Mouse (Mus musculus) lung, postnatal 0 days (tissue): ENCODE results near the gene Rfc5. TPM values are rescaled to one million over a fixed set of nuclear protein-coding genes. Genes with fewer than 3 reads are reported as not detected.
"Not testable (repeated sequence)": the region's sequence is repeated elsewhere in the genome, so short reads cannot be mapped to it uniquely, and the experiment has no call there.

Experiments
- ATAC-seq: fragments of 200-750 bp; cut with Nextera tagmentation; 2 replicates; pipeline ENCODE4 v1.8.0; 2017; ENCODE audit warnings: moderate library complexity
- DNase-seq: peaks from one replicate; pipeline ENCODE4 v3.0.0-alpha.2; 2016; ENCODE audit warnings: low spot score
- H3K27ac ChIP-seq: fragments of 300-500 bp; sonication (generic); 2 replicates; pipeline ENCODE4 v1.5.1; 2014; ENCODE audit warnings: antibody characterized with exemption, mild to moderate bottlenecking, low read length, mixed read lengths
- H3K27me3 ChIP-seq: fragments of 300-500 bp; sonication (generic); replicated peaks from 2 replicates; pipeline ENCODE4 v1.6.1; 2014; ENCODE audit warnings: low read length, mixed read lengths; ENCODE audit not compliant: insufficient read depth
- H3K36me3 ChIP-seq: fragments of 300-500 bp; sonication (generic); 2 replicates; pipeline ENCODE4 v1.6.1; 2014; ENCODE audit warnings: low read length, mixed read lengths; ENCODE audit not compliant: insufficient read depth
- H3K4me1 ChIP-seq: fragments of 300-500 bp; sonication (generic); 2 replicates; pipeline ENCODE4 v1.6.1; 2014; ENCODE audit warnings: antibody characterized with exemption, low read depth, low read length, mixed read lengths; ENCODE audit not compliant: insufficient read depth
- H3K4me2 ChIP-seq: fragments of 300-500 bp; sonication (generic); replicated peaks from 2 replicates; pipeline ENCODE4 v1.6.1; 2014; ENCODE audit warnings: low read depth, mild to moderate bottlenecking, low read length, moderate library complexity, mixed read lengths
- H3K4me3 ChIP-seq: fragments of 300-500 bp; sonication (generic); 2 replicates; pipeline ENCODE4 v1.5.1; 2014; ENCODE audit warnings: low read depth, low read length
- H3K9ac ChIP-seq: fragments of 300-500 bp; sonication (generic); replicated peaks from 2 replicates; pipeline ENCODE4 v1.6.1; 2014; ENCODE audit warnings: low read depth, mild to moderate bottlenecking
- H3K9me3 ChIP-seq: fragments of 300-500 bp; sonication (generic); 2 replicates; pipeline ENCODE4 v1.6.1; 2016; ENCODE audit warnings: low read length, mixed read lengths
- CTCF ChIP-seq: IDR thresholded peaks from 2 replicates; pipeline ENCODE4 v1.5.1; 2016; ENCODE audit warnings: antibody characterized with exemption, mild to moderate bottlenecking
- EP300 ChIP-seq: IDR thresholded peaks from 2 replicates; pipeline ENCODE4 v1.6.1; 2016; ENCODE audit warnings: antibody characterized with exemption, mild to moderate bottlenecking, control low read depth
- WGBS: fragments of 180-500 bp; shearing (Covaris S2); extraction: QIAGEN DNeasy Blood & Tissue Kit; methylation state at CpG from one replicate; pipeline ENCODE4 v1.1.7; 2014; 5-methylcytosine and 5-hydroxymethylcytosine counted together
- polyA plus RNA-seq: library from polyadenylated mRNA; unstranded; fragments of >200 nt; fragmentation: Nextera tagmentation; extraction: Ambion mirVana; gene quantifications from 2 replicates; pipeline ENCODE4 v1.2.1, GENCODE M21; 2015

Rfc5 gene
- polyA plus RNA-seq, 1 experiment from 2014 or later = 18.2 TPM

DNA sequence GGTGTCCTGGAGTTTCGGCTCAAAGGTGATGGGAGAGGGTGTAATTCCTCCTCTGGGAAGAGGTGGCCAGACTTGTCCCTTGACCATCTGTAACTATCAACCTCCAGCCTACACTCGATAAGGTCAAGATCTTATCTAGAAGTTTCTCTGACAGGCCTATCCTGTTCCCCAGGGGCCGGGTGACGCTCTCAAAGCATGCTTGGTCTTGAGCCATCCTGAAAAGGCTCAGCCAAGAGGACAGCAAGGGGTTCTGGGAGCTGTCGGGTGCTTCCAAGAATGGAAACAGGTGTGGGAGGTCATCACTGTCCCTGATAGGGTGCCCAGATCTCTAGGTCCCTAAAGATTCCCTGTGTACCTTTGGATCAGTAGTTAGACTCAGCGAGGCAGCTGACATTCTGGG, 20.5 kb upstream of the Rfc5 start:
- Histone ChIP-seq H3K4me1 (no peaks in the 10 kb centered on the region), H3K36me3 (no peaks in the 10 kb centered on the region), H3K4me3 (no peak overlapping the region), H3K9ac (no peak overlapping the region), H3K4me2 (no peak overlapping the region), H3K9me3 (no peaks in the 10 kb centered on the region), H3K27me3 (peaks cover 13% of the 10 kb centered on the region), H3K27ac (no peak overlapping the region)
- DNase-seq (no peak), ATAC-seq (no peak)
- 51% methylated on average over 6 of the region's 6 CpGs for WGBS
- TF ChIP-seq EP300 = no peak
- TF ChIP-seq CTCF = no peak

GRCm38 (mm10) chr5:117408216-117408615, 19.4 kb upstream of the Rfc5 start:
- TF ChIP-seq CTCF (peak; percentile 67), EP300 (no peak)
- ATAC-seq (no peak), DNase-seq (no peak)
- no peaks in the 10 kb centered on the region for H3K4me1 ChIP-seq
- 63% methylated on average over 4 of the region's 4 CpGs for WGBS
- H3K9me3 ChIP-seq = no peaks in the 10 kb centered on the region
- H3K27ac ChIP-seq = no peak overlapping the region
- H3K4me2 ChIP-seq = no peak overlapping the region
- no peak overlapping the region for H3K9ac ChIP-seq
- H3K4me3 ChIP-seq = no peak overlapping the region
- H3K27me3 ChIP-seq = peaks cover 2% of the 10 kb centered on the region; the same call in 1 of the 2 replicates
- H3K36me3 ChIP-seq = no peaks in the 10 kb centered on the region

- not testable (repeated sequence) for H3K4me2 ChIP-seq, H3K27ac ChIP-seq, H3K36me3 ChIP-seq, ATAC-seq, H3K9me3 ChIP-seq, H3K27me3 ChIP-seq, H3K4me1 ChIP-seq, H3K4me3 ChIP-seq, H3K9ac ChIP-seq, DNase-seq
- WGBS = 76% methylated on average over 2 of the region's 2 CpGs
Observed at GRCm38 (mm10) chr5:117404671-117405070, 15.8 kb upstream of the Rfc5 start.

GRCm38 (mm10) chr5:117403609-117404008, 14.8 kb upstream of the Rfc5 start:
- Histone ChIP-seq H3K4me1 (no peaks in the 10 kb centered on the region), H3K9ac (no peak overlapping the region), H3K36me3 (no peaks in the 10 kb centered on the region), H3K4me2 (no peak overlapping the region), H3K27ac (no peak overlapping the region), H3K27me3 (no peaks in the 10 kb centered on the region), H3K9me3 (no peaks in the 10 kb centered on the region), H3K4me3 (no peak overlapping the region)
- whole genome bisulfite sequencing = 71% methylated on average over 8 of the region's 8 CpGs
- ATAC-seq (no peak), DNase-seq (no peak)
- TF ChIP-seq CTCF (no peak), EP300 (no peak)

DNA sequence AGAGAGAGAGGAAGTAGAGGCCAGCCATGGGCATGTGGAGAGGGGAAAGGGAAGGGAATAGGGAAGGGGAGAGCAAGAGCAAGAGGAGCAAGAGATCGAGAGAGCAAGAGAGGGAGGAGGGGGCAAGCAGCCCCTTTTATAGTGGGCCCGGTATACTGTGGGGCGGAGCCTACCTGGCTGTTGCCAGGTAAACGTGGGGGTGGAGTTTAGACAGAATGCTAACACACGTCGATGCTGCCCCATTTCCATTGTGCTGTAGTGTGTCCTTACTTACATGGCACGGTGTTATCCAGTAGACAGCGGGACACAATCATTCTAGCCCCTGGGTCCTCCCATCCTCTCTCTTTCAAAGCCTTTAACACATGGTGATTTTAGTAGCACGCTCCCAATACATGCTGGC, 10.4 kb upstream of the Rfc5 start:
- Histone ChIP-seq H3K4me2 (no peak overlapping the region), H3K9ac (no peak overlapping the region), H3K4me1 (no peaks in the 10 kb centered on the region), H3K27me3 (no peaks in the 10 kb centered on the region), H3K27ac (no peak overlapping the region), H3K36me3 (no peaks in the 10 kb centered on the region), H3K9me3 (no peaks in the 10 kb centered on the region), H3K4me3 (no peak overlapping the region)
- DNase-seq (no peak), ATAC-seq (no peak)
- no peak for TF ChIP-seq CTCF
- TF ChIP-seq EP300 = no peak
- 71% methylated on average over 9 of the region's 9 CpGs for WGBS

DNA sequence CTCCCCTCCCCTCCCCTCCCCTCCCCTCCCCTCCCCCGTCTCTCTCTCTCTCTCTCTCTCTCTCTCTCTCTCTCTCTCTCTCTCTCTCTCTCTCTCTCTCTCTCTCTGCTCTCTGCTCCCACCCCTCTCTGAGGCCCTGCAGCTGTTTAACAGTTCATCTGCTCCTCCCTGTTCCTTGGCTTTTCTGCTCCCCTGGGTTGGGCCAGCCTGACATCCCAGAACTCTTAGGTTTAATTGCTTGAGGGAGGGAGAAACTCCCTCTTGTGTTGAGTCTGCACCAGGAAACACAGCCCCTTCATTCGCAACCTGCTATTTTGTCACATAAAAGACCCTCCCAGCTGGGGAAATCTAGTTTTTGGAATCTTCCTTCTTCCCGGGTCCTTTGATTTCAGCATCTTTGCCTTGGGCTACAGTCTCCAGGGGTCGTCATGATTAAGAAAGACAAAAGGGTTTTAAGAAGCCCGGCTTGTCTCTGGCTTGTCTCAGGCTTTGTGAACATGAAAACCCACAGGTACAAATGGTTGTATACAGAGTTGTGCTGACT, 9.2 kb upstream of the Rfc5 start:
- no peaks in the 10 kb centered on the region for H3K4me1 ChIP-seq
- H3K9ac ChIP-seq = no peak overlapping the region
- no peaks in the 10 kb centered on the region for H3K27me3 ChIP-seq
- 51% methylated on average over 4 of the region's 5 CpGs for WGBS
- DNase-seq (no peak), ATAC-seq (no peak)
- no peak for TF ChIP-seq CTCF
- H3K4me2 ChIP-seq = no peak overlapping the region
- no peaks in the 10 kb centered on the region for H3K9me3 ChIP-seq
- no peaks in the 10 kb centered on the region for H3K36me3 ChIP-seq
- H3K4me3 ChIP-seq = no peak overlapping the region
- no peak overlapping the region for H3K27ac ChIP-seq

DNA sequence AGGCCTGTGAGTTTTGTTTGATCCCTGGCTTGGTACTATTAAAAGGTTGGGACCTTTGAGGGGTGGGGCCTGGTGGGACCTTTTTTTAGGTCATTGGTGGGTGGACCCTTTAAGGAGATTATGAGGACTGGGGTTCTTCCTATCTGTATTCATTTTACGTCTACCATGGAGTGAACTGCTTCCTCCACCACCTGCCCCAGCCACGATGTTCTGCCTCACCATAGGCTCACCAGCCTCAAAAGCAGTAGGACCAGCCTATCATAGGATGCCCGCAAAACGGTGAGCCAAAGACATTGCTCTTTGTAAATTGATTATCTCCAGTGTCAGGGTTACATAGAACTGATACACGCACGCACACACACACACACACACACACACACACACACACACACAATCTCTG, 8.5 kb upstream of the Rfc5 start:
- no peak for ATAC-seq
- WGBS = 77% methylated on average over 6 of the region's 6 CpGs

More for the DNA sequence above, 8.5 kb upstream of the Rfc5 start:
- no peak for TF ChIP-seq EP300
- no peak for TF ChIP-seq CTCF
- no peaks in the 10 kb centered on the region for H3K9me3 ChIP-seq
- H3K27me3 ChIP-seq = no peaks in the 10 kb centered on the region
- H3K4me1 ChIP-seq = no peaks in the 10 kb centered on the region
- H3K27ac ChIP-seq = no peak overlapping the region
- no peak overlapping the region for H3K4me3 ChIP-seq
- no peaks in the 10 kb centered on the region for H3K36me3 ChIP-seq
- H3K9ac ChIP-seq = no peak overlapping the region
- DNase-seq = no peak
- H3K4me2 ChIP-seq = no peak overlapping the region
